Mouse (Mus musculus): ENCODE results near the gene Mvd. TPM values are rescaled to one million over a fixed set of nuclear protein-coding genes. Genes with fewer than 3 reads are reported as not detected.

Mvd gene
- polyA plus RNA-seq, 1 experiment from 2014 or later, result 15.9 TPM

GRCm38 (mm10) chr8:122460524-122461472 lies 17.6 kb upstream of the Mvd start, which contains the start of gene Snai3:
Gene Snai3 (minus strand): TSS chr8:122460733.
- Histone ChIP-seq H3K27ac (ENCODE audit: low read length) (no peak within 1 kb of the TSS), H3K4me3 (ENCODE audit: low read length) (peak within 1 kb of the TSS; percentile 53), H3K27me3 (ENCODE audit: control insufficient read depth, insufficient read depth, low read length) (peaks cover 8% of the 10 kb centered on the region; the same call in 1 of the 2 replicates), H3K4me2 (ENCODE audit: low read depth, low read length) (peak within 1 kb of the TSS; percentile 86), H3K36me3 (ENCODE audit: control insufficient read depth, insufficient read depth) (0 out of 2 replicates have a peak, but pooled peaks cover 3% of the 10 kb centered on the region), H3K4me1 (ENCODE audit: control insufficient read depth, insufficient read depth, low read length) (peaks cover 34% of the 10 kb centered on the region), H3K9me3 (replicated peaks; ENCODE audit: control insufficient read depth, low read length) (no peaks in the 10 kb centered on the region), H3K9ac (ENCODE audit: low read length) (peak within 1 kb of the TSS; percentile 67)
- WGBS, result 5% methylated on average over 56 of the region's 56 CpGs
- peak; percentile 66 for ATAC-seq (replicated peaks; ENCODE audit: extremely low read depth, insufficient read depth, low FRiP score)

GRCm38 (mm10) chr8:122459990-122460389 lies 16.8 kb upstream of the Mvd start:
- peak overlapping the region; percentile 53 for H3K4me3 ChIP-seq (ENCODE audit: low read length)
- 29% methylated on average over 7 of the region's 7 CpGs for WGBS
- H3K27ac ChIP-seq (ENCODE audit: low read length), result no peak overlapping the region
- H3K4me1 ChIP-seq (ENCODE audit: control insufficient read depth, insufficient read depth, low read length), result peaks cover 34% of the 10 kb centered on the region
- H3K4me2 ChIP-seq (ENCODE audit: low read depth, low read length), result peak overlapping the region; percentile 86
- no peaks in the 10 kb centered on the region for H3K36me3 ChIP-seq (ENCODE audit: control insufficient read depth, insufficient read depth)
- H3K27me3 ChIP-seq (ENCODE audit: control insufficient read depth, insufficient read depth, low read length), result peaks cover 8% of the 10 kb centered on the region; the same call in 1 of the 2 replicates
- no peak for ATAC-seq (replicated peaks; ENCODE audit: extremely low read depth, insufficient read depth, low FRiP score)
- H3K9ac ChIP-seq (ENCODE audit: low read length), result peak overlapping the region; percentile 67
- no peaks in the 10 kb centered on the region for H3K9me3 ChIP-seq (replicated peaks; ENCODE audit: control insufficient read depth, low read length)

DNA sequence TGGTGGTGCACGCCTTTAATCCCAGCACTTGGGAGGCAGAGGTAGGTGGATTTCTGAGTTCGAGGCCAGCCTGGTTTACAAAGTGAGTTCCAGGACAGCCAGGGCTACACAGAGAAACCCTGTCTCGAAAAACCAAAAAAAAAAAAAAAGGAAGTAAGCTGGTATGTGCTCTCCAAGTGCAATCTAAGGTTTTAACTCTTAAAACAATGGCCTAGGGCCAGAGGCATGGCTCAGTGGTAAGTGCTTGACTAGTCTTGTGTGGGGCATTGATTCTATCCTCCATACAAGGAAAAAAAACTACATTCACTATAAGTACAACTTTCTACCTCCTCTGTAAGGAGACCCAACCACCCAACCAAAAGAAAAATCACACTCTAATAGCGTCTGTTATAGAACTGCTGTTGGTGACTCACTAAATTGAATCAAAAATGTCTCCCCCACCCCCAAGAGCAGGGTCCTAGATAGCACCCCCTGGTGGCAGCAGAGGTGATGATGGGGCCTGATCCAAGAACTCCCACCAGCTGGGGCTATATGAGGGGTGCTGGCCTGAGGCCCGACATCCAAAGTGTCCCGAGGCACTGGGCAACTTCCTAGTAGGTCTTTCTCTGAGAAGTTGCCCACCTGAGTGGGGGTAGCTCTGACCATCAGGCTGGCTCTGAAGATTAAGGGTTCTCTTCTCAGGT lies 16.1 kb upstream of the Mvd start:
- WGBS, result 67% methylated on average over 6 of the region's 6 CpGs
- H3K36me3 ChIP-seq (ENCODE audit: control insufficient read depth, insufficient read depth), result no peaks in the 10 kb centered on the region
- peaks cover 34% of the 10 kb centered on the region for H3K4me1 ChIP-seq (ENCODE audit: control insufficient read depth, insufficient read depth, low read length)
- peak overlapping the region; percentile 86; the same call in 1 of the 2 replicates for H3K4me2 ChIP-seq (ENCODE audit: low read depth, low read length)
- H3K4me3 ChIP-seq (ENCODE audit: low read length), result no peak overlapping the region
- H3K27ac ChIP-seq (ENCODE audit: low read length), result no peak overlapping the region
- H3K9ac ChIP-seq (ENCODE audit: low read length), result no peak overlapping the region
- no peaks in the 10 kb centered on the region for H3K9me3 ChIP-seq (replicated peaks; ENCODE audit: control insufficient read depth, low read length)
- no peak for ATAC-seq (replicated peaks; ENCODE audit: extremely low read depth, insufficient read depth, low FRiP score)
- H3K27me3 ChIP-seq (ENCODE audit: control insufficient read depth, insufficient read depth, low read length), result peaks cover 8% of the 10 kb centered on the region; the same call in 1 of the 2 replicates

- no peak overlapping the region for H3K4me3 ChIP-seq (ENCODE audit: low read length)
- no peaks in the 10 kb centered on the region for H3K9me3 ChIP-seq (replicated peaks; ENCODE audit: control insufficient read depth, low read length)
- no peak overlapping the region for H3K27ac ChIP-seq (ENCODE audit: low read length)
- peaks cover 31% of the 10 kb centered on the region for H3K4me1 ChIP-seq (ENCODE audit: control insufficient read depth, insufficient read depth, low read length)
- H3K27me3 ChIP-seq (ENCODE audit: control insufficient read depth, insufficient read depth, low read length), result peaks cover 8% of the 10 kb centered on the region; the same call in 1 of the 2 replicates
- no peaks in the 10 kb centered on the region for H3K36me3 ChIP-seq (ENCODE audit: control insufficient read depth, insufficient read depth)
- no peak for ATAC-seq (replicated peaks; ENCODE audit: extremely low read depth, insufficient read depth, low FRiP score)
- H3K9ac ChIP-seq (ENCODE audit: low read length), result no peak overlapping the region
- 64% methylated on average over 11 of the region's 11 CpGs for whole genome bisulfite sequencing
- H3K4me2 ChIP-seq (ENCODE audit: low read depth, low read length), result no peak overlapping the region
These were observed 13.9 kb upstream of the Mvd start for GRCm38 (mm10) chr8:122457171-122457570.

DNA sequence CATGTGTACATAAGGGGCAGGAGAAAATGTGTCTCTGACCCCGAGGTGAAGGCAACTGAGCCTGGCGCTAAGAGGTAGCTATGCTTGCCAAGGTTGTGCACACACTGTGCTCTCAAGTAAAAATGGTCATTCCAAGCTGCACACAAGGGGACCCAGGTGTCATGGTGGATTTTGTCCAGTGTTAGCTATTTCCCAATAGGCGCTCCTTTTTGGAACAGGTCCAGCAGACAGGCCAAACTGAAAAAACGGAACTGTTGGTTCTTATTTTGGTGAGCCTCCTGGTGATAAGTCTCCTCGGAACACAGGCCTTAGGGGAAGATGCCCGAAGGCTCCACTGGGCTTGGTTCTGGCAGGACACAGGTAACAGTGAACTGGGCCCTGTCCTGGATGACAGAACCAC lies 11.2 kb upstream of the Mvd start:
- H3K9ac ChIP-seq (ENCODE audit: low read length), result no peak overlapping the region
- ATAC-seq (replicated peaks; ENCODE audit: extremely low read depth, insufficient read depth, low FRiP score), result no peak
- no peak overlapping the region for H3K27ac ChIP-seq (ENCODE audit: low read length)
- H3K27me3 ChIP-seq (ENCODE audit: control insufficient read depth, insufficient read depth, low read length), result peaks cover 4% of the 10 kb centered on the region; the same call in 1 of the 2 replicates
- peaks cover 27% of the 10 kb centered on the region for H3K4me1 ChIP-seq (ENCODE audit: control insufficient read depth, insufficient read depth, low read length)
- H3K4me3 ChIP-seq (ENCODE audit: low read length), result no peak overlapping the region
- no peaks in the 10 kb centered on the region for H3K36me3 ChIP-seq (ENCODE audit: control insufficient read depth, insufficient read depth)
- no peaks in the 10 kb centered on the region for H3K9me3 ChIP-seq (replicated peaks; ENCODE audit: control insufficient read depth, low read length)
- no peak overlapping the region for H3K4me2 ChIP-seq (ENCODE audit: low read depth, low read length)
- 80% methylated on average over 6 of the region's 6 CpGs for WGBS

- WGBS, result 47% methylated on average over 9 of the region's 10 CpGs
- Histone ChIP-seq H3K36me3 (ENCODE audit: control insufficient read depth, insufficient read depth) (no peaks in the 10 kb centered on the region), H3K27me3 (ENCODE audit: control insufficient read depth, insufficient read depth, low read length) (no peaks in the 10 kb centered on the region), H3K9ac (ENCODE audit: low read length) (no peak overlapping the region), H3K4me2 (ENCODE audit: low read depth, low read length) (no peak overlapping the region; the same call in 1 of the 2 replicates), H3K4me3 (ENCODE audit: low read length) (no peak overlapping the region), H3K4me1 (ENCODE audit: control insufficient read depth, insufficient read depth, low read length) (peaks cover 27% of the 10 kb centered on the region), H3K9me3 (replicated peaks; ENCODE audit: control insufficient read depth, low read length) (no peaks in the 10 kb centered on the region), H3K27ac (ENCODE audit: low read length) (peak overlapping the region; percentile 98)
- peak; percentile 65 for ATAC-seq (replicated peaks; ENCODE audit: extremely low read depth, insufficient read depth, low FRiP score)
These were observed 8.9 kb upstream of the Mvd start for GRCm38 (mm10) chr8:122452154-122452553.

DNA sequence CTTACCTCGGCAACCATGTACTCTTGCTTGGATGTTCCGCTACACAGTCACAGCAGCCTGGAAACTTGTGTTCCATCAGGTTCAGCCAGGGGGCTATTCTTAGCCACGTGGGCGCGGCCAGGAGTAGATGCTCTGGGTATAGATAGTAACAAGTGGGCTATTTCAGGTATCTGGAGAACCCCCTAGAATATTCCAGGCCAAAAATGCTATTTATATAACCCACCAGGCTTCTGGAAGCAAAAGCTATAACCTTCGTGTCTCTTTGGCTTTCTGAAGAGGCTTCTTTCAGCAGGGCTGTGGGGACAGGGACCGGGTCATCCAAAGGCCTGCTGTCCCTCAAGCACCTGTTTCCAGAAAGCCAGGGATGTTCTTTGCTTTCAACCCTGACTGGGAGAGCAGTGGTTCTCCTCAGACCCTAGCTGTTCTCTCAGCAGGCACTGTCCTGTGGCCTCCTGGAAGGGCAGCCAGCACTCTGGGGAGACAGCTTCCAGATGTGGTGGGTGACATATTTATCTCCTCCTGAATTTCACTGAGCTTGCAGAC lies 8.0 kb upstream of the Mvd start:
- Histone ChIP-seq H3K9ac (ENCODE audit: low read length) (peak overlapping the region; percentile 56), H3K27ac (ENCODE audit: low read length) (peak overlapping the region; percentile 98), H3K27me3 (ENCODE audit: control insufficient read depth, insufficient read depth, low read length) (no peaks in the 10 kb centered on the region), H3K4me3 (ENCODE audit: low read length) (no peak overlapping the region; the same call in 1 of the 2 replicates), H3K9me3 (replicated peaks; ENCODE audit: control insufficient read depth, low read length) (no peaks in the 10 kb centered on the region), H3K4me1 (ENCODE audit: control insufficient read depth, insufficient read depth, low read length) (peaks cover 27% of the 10 kb centered on the region), H3K36me3 (ENCODE audit: control insufficient read depth, insufficient read depth) (no peaks in the 10 kb centered on the region), H3K4me2 (ENCODE audit: low read depth, low read length) (peak overlapping the region; percentile 54)
- ATAC-seq (replicated peaks; ENCODE audit: extremely low read depth, insufficient read depth, low FRiP score), result peak; percentile 79
- 34% methylated on average over 7 of the region's 7 CpGs for WGBS

DNA sequence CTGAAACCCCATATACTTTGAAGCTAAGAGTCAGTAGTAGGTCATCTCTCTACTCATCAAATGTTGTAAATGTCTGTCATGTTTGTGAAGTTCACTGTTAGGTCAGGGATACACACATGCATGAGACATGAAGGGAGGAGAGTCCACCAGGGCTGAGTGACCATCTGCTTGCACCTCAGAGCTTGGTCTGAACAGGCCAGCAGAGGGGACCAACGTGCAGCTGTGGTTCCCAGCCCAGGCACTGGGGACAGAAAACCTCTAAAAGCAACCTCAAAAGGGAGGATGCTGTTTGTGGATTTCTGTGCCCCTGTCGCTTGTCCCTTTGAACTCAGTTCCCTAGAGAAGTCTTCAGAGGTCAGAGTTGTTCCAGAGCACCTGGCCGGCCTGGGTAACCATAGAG lies 2.0 kb upstream of the Mvd start:
- 58% methylated on average over 3 of the region's 3 CpGs for WGBS

More for the DNA sequence above, 2.0 kb upstream of the Mvd start:
- H3K27ac ChIP-seq (ENCODE audit: low read length), result peak overlapping the region; percentile 93
- no peaks in the 10 kb centered on the region for H3K9me3 ChIP-seq (replicated peaks; ENCODE audit: control insufficient read depth, low read length)
- H3K4me3 ChIP-seq (ENCODE audit: low read length), result peak overlapping the region; percentile 88
- ATAC-seq (replicated peaks; ENCODE audit: extremely low read depth, insufficient read depth, low FRiP score), result no peak
- H3K9ac ChIP-seq (ENCODE audit: low read length), result peak overlapping the region; percentile 73
- H3K4me2 ChIP-seq (ENCODE audit: low read depth, low read length), result peak overlapping the region; percentile 66
- peaks cover 23% of the 10 kb centered on the region for H3K4me1 ChIP-seq (ENCODE audit: control insufficient read depth, insufficient read depth, low read length)
- H3K27me3 ChIP-seq (ENCODE audit: control insufficient read depth, insufficient read depth, low read length), result no peaks in the 10 kb centered on the region
- no peaks in the 10 kb centered on the region for H3K36me3 ChIP-seq (ENCODE audit: control insufficient read depth, insufficient read depth)

All from heart, embryonic 16.5 days (tissue).